Mouse (Mus musculus) ES-Bruce4 (cell line): Measurements from ENCODE around the gene Epha3. TPM values are rescaled to one million over a fixed set of nuclear protein-coding genes. Genes with fewer than 3 reads are reported as not detected.

Experiments
- H3K27ac ChIP-seq: 2 replicates; pipeline ENCODE4 v1.5.1; 2012; ENCODE audit warnings: low read length, inconsistent platforms; ENCODE audit not compliant: insufficient read depth
- H3K27me3 ChIP-seq: 2 replicates; pipeline ENCODE4 v1.6.1; 2012; ENCODE audit warnings: mild to moderate bottlenecking, low read length, inconsistent platforms; ENCODE audit not compliant: control insufficient read depth, poor library complexity, insufficient read depth, severe bottlenecking
- H3K36me3 ChIP-seq: 2 replicates; pipeline ENCODE4 v1.6.1; 2012; ENCODE audit warnings: inconsistent platforms, mild to moderate bottlenecking, low read length, moderate library complexity; ENCODE audit not compliant: control insufficient read depth, poor library complexity, insufficient read depth, severe bottlenecking
- H3K4me1 ChIP-seq: one replicate; pipeline ENCODE4 v1.8.1; 2011; ENCODE audit warnings: low read length; ENCODE audit not compliant: control insufficient read depth, insufficient read depth
- H3K4me3 ChIP-seq: 2 replicates; pipeline ENCODE4 v1.5.1; 2011; ENCODE audit warnings: low read depth, mild to moderate bottlenecking, low read length
- H3K9ac ChIP-seq: 2 replicates; pipeline ENCODE4 v1.6.1; 2012; ENCODE audit warnings: low read depth, mild to moderate bottlenecking, inconsistent platforms; ENCODE audit not compliant: poor library complexity, severe bottlenecking
- H3K9me3 ChIP-seq: replicated peaks from 2 replicates; pipeline ENCODE4 v1.6.1; 2012; ENCODE audit warnings: mild to moderate bottlenecking, low read length, inconsistent platforms; ENCODE audit not compliant: control insufficient read depth, poor library complexity, insufficient read depth, severe bottlenecking
- CTCF ChIP-seq: IDR thresholded peaks from one replicate; pipeline ENCODE4 v1.8.1; 2011; ENCODE audit warnings: low read depth, low read length
- EP300 ChIP-seq: IDR thresholded peaks from 2 replicates; pipeline ENCODE4 v1.6.1; 2011; ENCODE audit warnings: low read depth, low read length; ENCODE audit not compliant: insufficient read depth
- POLR2A ChIP-seq: IDR thresholded peaks from one replicate; pipeline ENCODE4 v1.8.1; 2011; ENCODE audit warnings: low read length; ENCODE audit not compliant: insufficient read depth
- polyA plus RNA-seq: library from polyadenylated mRNA; stranded (reverse); fragments of >200 nt; gene quantifications from 2 replicates; pipeline ENCODE4 v1.2.4, GENCODE M21; 2011; ENCODE audit warnings: low read depth; ENCODE audit not compliant: missing spikeins, insufficient read depth, insufficient read length

Gene Epha3
- polyA plus RNA-seq, 1 experiment = 0.40 TPM

DNA sequence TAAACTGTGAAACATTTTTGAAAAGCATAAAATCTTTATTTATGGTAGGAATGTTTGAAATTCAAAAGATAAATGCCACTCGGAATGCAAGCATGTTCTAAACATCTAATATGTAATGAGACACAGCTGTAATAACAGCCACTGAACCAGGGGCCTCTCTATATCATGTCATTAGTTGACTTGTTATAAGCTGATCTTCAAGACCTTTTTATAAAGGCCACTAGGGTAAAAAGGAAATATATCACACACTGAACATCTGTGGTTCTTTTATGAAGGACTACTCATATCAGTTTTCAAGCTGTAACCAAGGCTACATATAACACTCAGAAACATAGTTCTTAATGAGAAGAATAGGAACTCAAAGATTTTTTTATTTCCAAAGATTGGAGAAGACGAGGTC, 221.3 kb downstream of the Epha3 start:
- no peaks in the 10 kb centered on the region for H3K9me3 ChIP-seq
- H3K36me3 ChIP-seq = no peaks in the 10 kb centered on the region
- H3K27ac ChIP-seq = no peak overlapping the region
- H3K4me1 ChIP-seq = no peaks in the 10 kb centered on the region
- H3K27me3 ChIP-seq = no peaks in the 10 kb centered on the region
- TF ChIP-seq CTCF (no peak), POLR2A (no peak), EP300 (no peak)
- H3K4me3 ChIP-seq = no peak overlapping the region
- H3K9ac ChIP-seq = no peak overlapping the region

DNA sequence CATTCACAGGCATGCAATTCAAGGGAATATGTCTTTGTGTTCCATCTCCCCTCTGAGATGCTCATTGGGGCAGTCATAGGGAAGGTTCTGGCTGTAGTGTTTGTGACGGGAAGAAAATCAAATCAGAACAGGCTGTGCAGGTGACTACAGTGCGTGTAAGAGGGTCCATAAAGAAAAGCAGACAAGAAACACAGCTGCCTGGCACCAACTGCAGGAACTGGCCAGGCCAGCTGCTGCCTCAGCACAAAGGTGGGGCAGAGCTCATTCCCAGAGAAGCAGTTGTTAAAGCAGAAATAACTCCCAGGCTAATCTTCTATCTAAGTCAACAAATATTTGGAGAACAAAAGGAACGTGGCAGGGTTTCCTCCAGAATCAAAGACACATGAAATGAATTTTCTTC, 222.4 kb downstream of the Epha3 start:
- no peaks in the 10 kb centered on the region for H3K9me3 ChIP-seq
- no peak overlapping the region for H3K4me3 ChIP-seq
- H3K4me1 ChIP-seq = no peaks in the 10 kb centered on the region
- no peaks in the 10 kb centered on the region for H3K27me3 ChIP-seq
- H3K27ac ChIP-seq = no peak overlapping the region
- no peak overlapping the region for H3K9ac ChIP-seq
- TF ChIP-seq CTCF = no peak
- TF ChIP-seq EP300 = no peak
- no peak for TF ChIP-seq POLR2A
- no peaks in the 10 kb centered on the region for H3K36me3 ChIP-seq

DNA sequence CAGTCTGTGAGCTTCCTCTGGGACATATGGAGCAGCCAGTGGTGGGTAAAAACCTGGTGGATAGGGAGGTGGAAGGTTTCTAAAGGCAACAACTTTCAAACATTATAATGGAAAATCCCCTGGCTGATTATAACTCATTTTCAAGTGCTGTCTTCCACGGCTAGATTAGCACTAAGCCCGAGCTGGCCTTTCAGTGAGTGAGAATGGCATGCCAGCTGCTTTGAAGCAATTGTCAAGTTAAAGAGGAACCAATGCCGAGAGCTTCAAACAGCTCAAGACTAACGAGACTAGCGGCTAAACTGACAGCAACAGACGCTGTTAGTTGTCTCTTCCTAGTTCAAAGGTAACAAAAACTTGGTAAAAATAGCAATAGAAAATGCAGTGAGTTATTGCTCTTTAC, 225.3 kb downstream of the Epha3 start:
- Histone ChIP-seq H3K9ac (no peak overlapping the region), H3K36me3 (no peaks in the 10 kb centered on the region), H3K4me3 (no peak overlapping the region), H3K9me3 (no peaks in the 10 kb centered on the region), H3K27ac (no peak overlapping the region), H3K4me1 (no peaks in the 10 kb centered on the region), H3K27me3 (no peaks in the 10 kb centered on the region)
- TF ChIP-seq EP300 (no peak), CTCF (no peak), POLR2A (no peak)

DNA sequence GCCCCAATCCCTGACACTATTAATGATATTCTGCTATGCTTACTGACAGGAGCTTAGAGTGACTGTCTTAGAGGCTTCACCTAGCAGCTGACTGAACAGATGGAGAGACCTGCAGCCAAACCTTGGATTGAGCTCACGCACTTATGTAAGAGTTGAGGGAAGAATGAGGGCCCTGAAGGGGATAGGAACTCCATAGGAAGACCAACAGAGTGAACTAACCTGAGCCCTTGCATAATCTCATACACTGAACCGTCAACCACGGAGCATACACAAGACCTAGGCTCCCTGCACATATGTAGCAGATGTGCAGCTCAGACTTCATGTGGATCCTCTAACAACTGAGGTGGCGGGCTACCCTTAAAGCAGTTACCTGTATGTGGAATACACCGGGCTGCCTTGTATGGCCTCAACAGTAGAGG, 230.2 kb downstream of the Epha3 start:
- H3K27ac ChIP-seq = no peak overlapping the region
- no peak overlapping the region for H3K9ac ChIP-seq
- no peak overlapping the region for H3K4me3 ChIP-seq
- TF ChIP-seq CTCF = no peak
- H3K9me3 ChIP-seq = no peaks in the 10 kb centered on the region
- no peaks in the 10 kb centered on the region for H3K36me3 ChIP-seq
- H3K27me3 ChIP-seq = no peaks in the 10 kb centered on the region
- H3K4me1 ChIP-seq = no peaks in the 10 kb centered on the region

DNA sequence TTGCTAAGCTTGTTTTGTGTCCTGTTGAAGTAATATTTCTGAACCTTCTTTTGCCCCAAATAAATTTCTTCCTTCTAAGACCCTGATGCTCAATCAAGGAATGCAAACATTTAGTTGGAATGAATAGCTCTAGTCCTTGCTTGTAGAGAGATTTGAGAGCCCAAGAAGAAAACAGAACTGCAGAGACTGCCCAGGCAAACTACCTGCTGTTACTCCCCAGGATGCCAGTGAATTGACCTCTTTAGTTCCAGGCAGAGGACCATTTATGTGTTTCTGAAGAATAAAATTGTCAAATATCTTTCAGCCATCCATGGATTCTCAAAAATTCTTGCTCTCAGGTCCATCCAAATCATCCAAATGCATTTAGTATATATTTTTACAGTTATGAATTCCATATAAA, 238.7 kb downstream of the Epha3 start:
- Histone ChIP-seq H3K27me3 (no peaks in the 10 kb centered on the region), H3K4me3 (no peak overlapping the region), H3K27ac (no peak overlapping the region), H3K9ac (no peak overlapping the region), H3K9me3 (no peaks in the 10 kb centered on the region), H3K4me1 (no peaks in the 10 kb centered on the region), H3K36me3 (no peaks in the 10 kb centered on the region)
- TF ChIP-seq POLR2A (no peak), CTCF (no peak), EP300 (no peak)

DNA sequence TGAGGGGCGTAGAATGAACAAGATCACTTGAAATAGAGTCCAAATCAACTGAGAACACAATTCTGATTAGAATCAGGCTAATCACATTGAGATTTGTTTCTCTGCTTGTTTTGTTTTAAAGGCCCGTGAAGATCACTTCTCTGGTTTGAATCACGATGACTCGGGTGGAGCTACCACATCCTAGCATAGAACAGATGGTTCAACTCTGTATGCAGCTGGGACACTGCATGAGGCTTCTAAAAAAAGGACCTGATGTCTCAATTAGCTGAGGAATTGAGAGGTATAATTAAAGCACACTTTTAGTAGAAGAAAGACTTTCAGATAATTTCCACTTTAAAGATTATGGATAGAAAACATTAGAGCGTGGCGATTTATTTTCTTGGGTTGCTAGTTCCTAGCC, 242.1 kb downstream of the Epha3 start:
- Histone ChIP-seq H3K4me1 (no peaks in the 10 kb centered on the region), H3K4me3 (no peak overlapping the region), H3K9me3 (no peaks in the 10 kb centered on the region), H3K27me3 (no peaks in the 10 kb centered on the region), H3K9ac (no peak overlapping the region), H3K36me3 (no peaks in the 10 kb centered on the region), H3K27ac (no peak overlapping the region)
- no peak for TF ChIP-seq CTCF
